ENCODE assay signal across 20 mouse cellular contexts in genomic region chr11:109081454-109081853, GRCm38 (mm10).
"Had no signal": no experiment of that assay in that cellular context is flagged by ENCODE, and none has a peak within 500 bp of the region (broad histone marks: within the 10 kb centered on the region; RNA-seq: fewer than 3 reads in every experiment).

No protein-coding gene starts in this region.

- H3K4me1 ChIP-seq: liver, embryonic 13.5 days; midbrain, embryonic 13.5 days; stomach, embryonic 15.5 days had no signal

- H3K27ac ChIP-seq: liver, embryonic 13.5 days; macrophage; midbrain, embryonic 10.5 days; midbrain, embryonic 13.5 days; stomach, embryonic 15.5 days had no signal

- H3K27me3 ChIP-seq: liver, embryonic 13.5 days; midbrain, embryonic 13.5 days; stomach, embryonic 15.5 days had no signal

- H3K36me3 ChIP-seq: liver, embryonic 13.5 days; midbrain, embryonic 10.5 days; midbrain, embryonic 13.5 days; stomach, embryonic 15.5 days had no signal

- H3K9me3 ChIP-seq: liver, embryonic 13.5 days; midbrain, embryonic 10.5 days; midbrain, embryonic 13.5 days; stomach, embryonic 15.5 days had no signal

- ATAC-seq: intestine, embryonic 16.5 days; lung, postnatal 0 days; midbrain, embryonic 13.5 days; midbrain, embryonic 16.5 days had no signal

- H3K4me3 ChIP-seq: liver, embryonic 13.5 days; midbrain, embryonic 10.5 days; midbrain, embryonic 13.5 days; myocyte; stomach, embryonic 15.5 days had no signal

- H3K4me2 ChIP-seq: liver, embryonic 13.5 days; lung, embryonic 14.5 days; midbrain, embryonic 13.5 days; stomach, embryonic 15.5 days had no signal

- DNase-seq: kidney, adult 18-20 months; kidney, adult 9 months; kidney, postnatal 14 days; kidney, postnatal 4 days; left cerebral cortex, postnatal 4 days; liver, embryonic 13.5 days; lung, embryonic 14.5 days; right cerebral cortex, adult 18-20 months; right cerebral cortex, postnatal 25 days; spleen, adult 18-20 months; thymus, adult 18-20 months; thymus, postnatal 36 days had no signal

- H3K9ac ChIP-seq: liver, embryonic 13.5 days; lung, embryonic 14.5 days; midbrain, embryonic 13.5 days; stomach, embryonic 15.5 days had no signal
